Mouse (Mus musculus) ES-CJ7 (cell line): Measurements from ENCODE around the gene Cdk12.

Source experiments
- DNase-seq: peaks from one replicate; pipeline ENCODE4 v3.0.0; 2011; ENCODE audit warnings: low read depth, low spot score

Cdk12 gene

DNA sequence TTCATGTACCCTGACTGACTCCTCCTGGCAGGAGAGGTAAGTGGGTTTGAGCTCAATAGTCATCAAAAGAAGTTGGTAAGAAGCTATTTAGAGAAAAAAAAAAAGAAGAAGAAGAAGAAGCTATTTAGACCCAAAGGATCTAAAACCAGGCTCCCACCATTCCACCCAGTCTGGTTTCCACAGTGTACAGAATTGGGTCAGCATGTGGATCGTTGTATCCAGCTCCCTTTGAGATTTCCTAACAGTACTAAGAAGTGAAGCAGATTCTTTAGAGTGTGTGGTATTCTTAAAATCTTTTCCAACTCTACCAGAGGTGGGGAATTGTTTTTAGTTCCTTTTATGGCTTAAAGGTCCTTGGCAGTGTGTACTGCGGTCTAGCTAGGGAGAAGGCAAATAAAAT, 50.9 kb downstream of the Cdk12 start:
- DNase-seq = no peak

GRCm38 (mm10) chr11:98260706-98261479, 58.0 kb downstream of the Cdk12 start:
- no peak for DNase-seq

- peak; percentile 80 for DNase-seq
Measured at GRCm38 (mm10) chr11:98265039-98265438, 62.2 kb downstream of the Cdk12 start.

- no peak for DNase-seq
Measured at GRCm38 (mm10) chr11:98265891-98266290, 63.0 kb downstream of the Cdk12 start.

GRCm38 (mm10) chr11:98266699-98267402, 64.0 kb downstream of the Cdk12 start:
- DNase-seq = no peak

- no peak for DNase-seq
Measured at GRCm38 (mm10) chr11:98270066-98270465, 67.2 kb downstream of the Cdk12 start.

DNA sequence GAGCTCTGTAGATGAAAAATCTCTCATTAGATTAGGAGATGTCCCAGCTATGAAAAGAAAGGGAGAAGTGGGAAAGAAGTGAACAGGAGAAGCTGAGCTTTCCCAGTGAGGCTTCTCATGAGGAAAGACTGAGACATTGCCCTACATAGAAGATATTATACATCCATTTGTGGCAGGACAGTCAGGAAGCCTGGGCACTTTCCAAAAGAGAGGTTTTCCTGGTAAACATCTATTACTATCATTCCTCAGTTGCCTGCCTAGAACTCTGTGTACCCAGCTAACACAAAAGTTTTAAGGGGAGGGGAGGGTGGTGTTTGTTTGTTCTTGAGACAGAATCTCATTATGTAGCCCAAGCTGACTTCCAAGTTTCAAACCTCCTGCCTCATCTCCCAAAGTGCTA, 67.6 kb downstream of the Cdk12 start:
- no peak for DNase-seq

GRCm38 (mm10) chr11:98283740-98284139, 80.9 kb downstream of the Cdk12 start:
- DNase-seq = no peak

GRCm38 (mm10) chr11:98284230-98284629, 81.4 kb downstream of the Cdk12 start:
- peak; percentile 42 for DNase-seq

GRCm38 (mm10) chr11:98285368-98285767, 82.5 kb downstream of the Cdk12 start:
- DNase-seq = no peak

GRCm38 (mm10) chr11:98287531-98287930, 84.7 kb downstream of the Cdk12 start:
- no peak for DNase-seq

GRCm38 (mm10) chr11:98287961-98288360, 85.1 kb downstream of the Cdk12 start:
- DNase-seq = no peak

DNA sequence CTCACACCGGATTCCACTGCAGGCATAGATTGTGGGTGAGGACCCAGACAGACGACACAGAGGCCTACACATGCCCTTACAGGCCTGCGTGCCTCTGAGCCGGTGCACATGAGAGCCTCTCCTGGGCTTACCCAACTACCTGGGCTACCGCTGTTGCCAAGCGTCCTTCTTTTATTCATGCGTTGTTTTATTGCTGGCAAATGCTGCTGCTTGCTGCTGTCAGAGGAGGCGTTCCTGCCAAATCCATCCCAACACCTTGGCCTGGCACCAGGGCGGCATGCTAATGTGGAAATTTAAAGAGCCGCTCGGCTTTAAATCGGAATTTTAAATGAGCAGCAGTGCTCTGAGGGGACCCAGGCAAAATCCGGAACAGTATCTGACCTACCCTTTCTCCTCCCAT, 87.0 kb downstream of the Cdk12 start:
- no peak for DNase-seq

DNA sequence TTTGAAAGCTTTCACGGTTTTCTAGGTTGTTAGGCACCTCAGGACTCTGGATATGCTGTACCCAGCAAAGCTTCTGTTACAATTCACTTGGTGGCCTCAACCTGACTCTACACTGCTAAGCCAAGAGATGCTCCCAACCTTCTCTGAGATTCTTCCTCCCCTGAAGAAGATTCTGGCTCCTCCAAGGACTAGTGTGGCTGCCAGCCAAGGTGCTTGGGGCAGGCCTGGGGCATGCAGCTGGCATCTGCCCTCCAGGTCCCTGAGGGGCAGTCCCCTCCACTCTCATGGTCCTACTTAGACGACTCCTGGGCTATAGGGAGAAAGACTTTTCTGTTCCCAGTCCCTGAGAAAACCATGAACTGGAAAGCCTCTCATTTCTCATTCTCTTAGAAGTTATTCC, 88.0 kb downstream of the Cdk12 start:
- DNase-seq = no peak

GRCm38 (mm10) chr11:98293070-98293469, 90.2 kb downstream of the Cdk12 start:
- no peak for DNase-seq

GRCm38 (mm10) chr11:98294188-98295012, 91.5 kb downstream of the Cdk12 start:
- DNase-seq = no peak

GRCm38 (mm10) chr11:98295013-98295585, 92.2 kb downstream of the Cdk12 start:
- no peak for DNase-seq

- peak; percentile 60 for DNase-seq
Measured at GRCm38 (mm10) chr11:98296277-98296676, 93.4 kb downstream of the Cdk12 start.

DNA sequence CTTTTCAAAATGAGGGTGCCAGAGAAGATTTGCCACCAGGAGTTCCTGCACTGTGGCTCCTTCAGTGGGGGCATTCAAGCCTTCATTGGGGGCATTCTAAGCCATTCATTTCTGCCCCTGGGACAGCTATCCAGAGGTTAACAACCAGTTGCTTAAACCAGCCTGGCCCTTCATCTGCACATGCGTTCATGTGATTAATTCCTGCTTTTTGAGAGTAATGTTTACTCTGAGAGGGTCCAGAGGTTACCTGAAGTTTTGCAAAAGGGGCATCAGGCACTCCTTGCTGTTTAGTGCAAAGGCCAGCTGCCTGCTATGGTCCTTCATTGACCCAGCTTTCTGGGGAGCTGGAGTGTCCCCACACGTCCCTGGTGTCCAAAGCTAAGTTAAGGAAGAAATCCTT, 94.1 kb downstream of the Cdk12 start:
- DNase-seq = no peak

DNA sequence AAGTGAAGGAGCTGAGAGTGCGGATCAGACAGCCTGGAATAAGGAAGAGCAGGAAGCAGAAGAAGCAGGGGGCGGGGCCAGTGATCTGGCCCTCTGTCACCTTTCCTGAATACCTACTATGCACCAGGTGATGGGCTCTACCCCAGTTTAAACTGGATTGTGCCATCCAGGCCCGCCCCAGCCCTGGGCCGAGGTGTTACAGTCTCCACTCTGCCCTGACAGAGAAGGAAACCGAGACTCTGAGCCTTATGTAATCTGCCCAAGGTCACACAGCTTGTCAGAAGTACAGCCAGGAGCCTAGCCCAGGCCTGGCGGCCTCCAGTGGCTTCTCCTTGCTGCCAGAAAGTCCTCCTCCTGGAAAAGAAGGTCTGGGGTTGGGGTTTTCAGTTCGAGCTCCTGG, 94.9 kb downstream of the Cdk12 start:
- DNase-seq = peak; percentile 87

DNA sequence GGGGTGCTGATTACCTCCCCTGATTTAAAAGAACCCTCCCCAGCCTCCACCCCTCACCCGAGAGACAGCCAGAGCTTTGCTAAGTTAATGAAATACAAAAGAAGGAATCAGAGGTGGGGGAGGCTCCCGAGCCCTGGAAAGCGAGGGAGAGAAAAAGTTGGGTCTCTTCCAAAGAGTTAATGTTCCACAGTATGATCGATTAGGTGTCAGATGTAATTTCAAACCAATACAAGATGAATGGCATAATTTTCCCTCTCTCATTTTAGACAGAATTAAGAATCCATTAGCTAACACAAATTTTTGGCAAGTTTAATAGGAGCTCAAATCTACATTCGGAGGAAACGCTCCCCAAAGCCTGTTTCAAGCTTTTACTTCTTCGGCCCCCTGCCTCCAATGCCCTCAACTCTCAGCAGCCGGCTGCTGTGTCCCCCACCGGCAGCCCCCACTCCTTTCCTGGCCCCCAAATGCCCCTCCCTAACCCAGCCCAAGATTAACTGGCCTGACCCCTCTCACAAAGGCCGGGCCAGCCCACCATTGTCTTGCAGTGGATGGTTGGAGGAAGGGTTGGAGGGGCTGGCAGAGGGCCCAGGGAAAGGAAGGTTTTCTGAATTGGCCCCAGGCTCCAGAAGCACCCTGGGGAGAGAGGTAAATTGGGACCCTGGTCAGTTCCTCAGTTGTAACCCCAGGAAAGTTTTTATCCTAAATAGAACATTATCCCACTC, 95.8 kb downstream of the Cdk12 start:
- peak; percentile 64 for DNase-seq
